Mouse (Mus musculus) regulatory T cell (primary cell): ENCODE results near the gene Dcaf1.

ENCODE experiments used
- in situ Hi-C: fragments of 300-600 bp; cut with MboI, MseI; formaldehyde crosslinking; loops from one replicate; pipeline ENCODE4 v1.15.1; 2025; ENCODE audit warnings: high pct_unique_total_duplicates

Gene Dcaf1

GRCm38 (mm10) chr9:106821618-106822380 is at the start of gene Dcaf1:
TSS of gene Dcaf1 (plus strand) at chr9:106821874.
- in situ Hi-C loops = no loop called here

- in situ Hi-C loops = no loop called here
Measured at GRCm38 (mm10) chr9:106776116-106776515, 45.6 kb upstream of the Dcaf1 start.

- in situ Hi-C loops = no loop called here
Measured at GRCm38 (mm10) chr9:106777423-106777822, 44.3 kb upstream of the Dcaf1 start.

GRCm38 (mm10) chr9:106778319-106778718 is 43.4 kb upstream of the Dcaf1 start:
- in situ Hi-C loops = no loop called here

- in situ Hi-C loops = no loop called here
Measured at GRCm38 (mm10) chr9:106780086-106780485, 41.6 kb upstream of the Dcaf1 start.

GRCm38 (mm10) chr9:106783554-106783953 is 38.1 kb upstream of the Dcaf1 start:
- in situ Hi-C loops = no loop called here

GRCm38 (mm10) chr9:106785206-106785605 is 36.5 kb upstream of the Dcaf1 start:
- in situ Hi-C loops = no loop called here

- in situ Hi-C loops = no loop called here
Measured at GRCm38 (mm10) chr9:106787979-106788811, 33.5 kb upstream of the Dcaf1 start.

- in situ Hi-C loops = no loop called here
Measured at GRCm38 (mm10) chr9:106788812-106789321, 32.8 kb upstream of the Dcaf1 start, which contains the start of gene Rad54l2. TSS of gene Rad54l2 (minus strand) at chr9:106789194.

- in situ Hi-C loops = no loop called here
Measured at GRCm38 (mm10) chr9:106789363-106789762, 32.3 kb upstream of the Dcaf1 start.

- in situ Hi-C loops = no loop called here
Measured at GRCm38 (mm10) chr9:106790831-106791230, 30.8 kb upstream of the Dcaf1 start.

- in situ Hi-C loops = no loop called here
Measured at GRCm38 (mm10) chr9:106806503-106806902, 15.2 kb upstream of the Dcaf1 start.

- in situ Hi-C loops = loop anchor here (5.0 kb wide), 1 partner anchor 146 kb away; no protein-coding TSS in a partner anchor
Measured at GRCm38 (mm10) chr9:106818191-106818590, 3.5 kb upstream of the Dcaf1 start.

- in situ Hi-C loops = loop anchor here (5.0 kb wide), 1 partner anchor 147 kb away; no protein-coding TSS in a partner anchor
Measured at GRCm38 (mm10) chr9:106819201-106819600, 2.5 kb upstream of the Dcaf1 start.

GRCm38 (mm10) chr9:106821050-106821617 is 540 bp upstream of the Dcaf1 start:
- in situ Hi-C loops = no loop called here

- in situ Hi-C loops = no loop called here
Measured at GRCm38 (mm10) chr9:106822381-106823104, 869 bp downstream of the Dcaf1 start.

GRCm38 (mm10) chr9:106840569-106840968 is 18.9 kb downstream of the Dcaf1 start:
- in situ Hi-C loops = no loop called here

GRCm38 (mm10) chr9:106842800-106843199 is 21.1 kb downstream of the Dcaf1 start:
- in situ Hi-C loops = no loop called here

- in situ Hi-C loops = loop anchor here (25.0 kb wide), 1 partner anchor 1681 kb away; no protein-coding TSS in a partner anchor
Measured at GRCm38 (mm10) chr9:106856664-106857063, 35.0 kb downstream of the Dcaf1 start.

- in situ Hi-C loops = loop anchor here (25.0 kb wide), 1 partner anchor 1679 kb away; no protein-coding TSS in a partner anchor
Measured at GRCm38 (mm10) chr9:106858036-106858435, 36.4 kb downstream of the Dcaf1 start.

- in situ Hi-C loops = loop anchor here (10.0 to 25.0 kb wide), 2 partner anchors 871 to 1663 kb away; no protein-coding TSS in a partner anchor
Measured at GRCm38 (mm10) chr9:106874216-106874615, 52.5 kb downstream of the Dcaf1 start.
